Mouse (Mus musculus) bone marrow macrophage, adult 2 months (primary cell): ENCODE data around the gene Ell2. TPM values are rescaled to one million over a fixed set of nuclear protein-coding genes. Genes with fewer than 3 reads are reported as not detected.

Experiments used
- H3K27ac ChIP-seq: 2 replicates; pipeline ENCODE4 v1.5.1; 2012; ENCODE audit warnings: low read depth, low read length; ENCODE audit not compliant: insufficient read depth
- H3K4me1 ChIP-seq: 2 replicates; pipeline ENCODE4 v1.6.1; 2012; ENCODE audit warnings: low read length; ENCODE audit not compliant: control insufficient read depth, insufficient read depth
- H3K4me3 ChIP-seq: 2 replicates; pipeline ENCODE4 v1.5.1; 2012; ENCODE audit warnings: mild to moderate bottlenecking, low read length, moderate library complexity; ENCODE audit not compliant: insufficient read depth
- CTCF ChIP-seq: IDR thresholded peaks from 2 replicates; pipeline ENCODE4 v1.5.1; 2012; ENCODE audit warnings: low read depth, mild to moderate bottlenecking, low read length, moderate library complexity
- POLR2A ChIP-seq: IDR thresholded peaks from 2 replicates; pipeline ENCODE4 v1.6.1; 2012; ENCODE audit warnings: mild to moderate bottlenecking, low read depth, low read length, borderline replicate concordance
- polyA plus RNA-seq: library from polyadenylated mRNA; stranded (reverse); fragments of >200 nt; gene quantifications from 2 replicates; pipeline ENCODE4 v1.2.4, GENCODE M21; 2012; ENCODE audit not compliant: missing spikeins, insufficient read depth, insufficient read length

The Ell2 gene
- polyA plus RNA-seq, 1 experiment = 37.3 TPM

GRCm38 (mm10) chr13:75741736-75742729 is 35.5 kb downstream of the Ell2 start:
- peaks cover 56% of the 10 kb centered on the region for H3K4me1 ChIP-seq
- TF ChIP-seq POLR2A (no peak), CTCF (no peak)
- no peak overlapping the region for H3K27ac ChIP-seq
- H3K4me3 ChIP-seq = no peak overlapping the region

GRCm38 (mm10) chr13:75742970-75743369 is 36.4 kb downstream of the Ell2 start:
- Histone ChIP-seq H3K27ac (no peak overlapping the region), H3K4me3 (no peak overlapping the region), H3K4me1 (peaks cover 51% of the 10 kb centered on the region)
- no peak for TF ChIP-seq POLR2A
- TF ChIP-seq CTCF = no peak

GRCm38 (mm10) chr13:75744065-75744464 is 37.5 kb downstream of the Ell2 start:
- no peak overlapping the region for H3K27ac ChIP-seq
- peaks cover 48% of the 10 kb centered on the region for H3K4me1 ChIP-seq
- TF ChIP-seq CTCF = no peak
- no peak for TF ChIP-seq POLR2A
- no peak overlapping the region for H3K4me3 ChIP-seq

GRCm38 (mm10) chr13:75745328-75745727 is 38.8 kb downstream of the Ell2 start:
- H3K4me3 ChIP-seq = no peak overlapping the region
- H3K4me1 ChIP-seq = peaks cover 37% of the 10 kb centered on the region
- H3K27ac ChIP-seq = no peak overlapping the region
- TF ChIP-seq POLR2A (no peak), CTCF (no peak)

- Histone ChIP-seq H3K27ac (no peak overlapping the region), H3K4me1 (peaks cover 39% of the 10 kb centered on the region)
These were observed 40.7 kb downstream of the Ell2 start for GRCm38 (mm10) chr13:75747265-75747664.

GRCm38 (mm10) chr13:75748685-75749084 is 42.1 kb downstream of the Ell2 start:
- H3K4me3 ChIP-seq = no peak overlapping the region
- H3K27ac ChIP-seq = no peak overlapping the region
- TF ChIP-seq CTCF (no peak), POLR2A (no peak)
- H3K4me1 ChIP-seq = peaks cover 40% of the 10 kb centered on the region

More at GRCm38 (mm10) chr13:75747265-75747664, 40.7 kb downstream of the Ell2 start:
- TF ChIP-seq CTCF = no peak
- no peak for TF ChIP-seq POLR2A
- H3K4me3 ChIP-seq = no peak overlapping the region

- H3K4me1 ChIP-seq = peaks cover 34% of the 10 kb centered on the region
- H3K27ac ChIP-seq = no peak overlapping the region
- H3K4me3 ChIP-seq = no peak overlapping the region
- no peak for TF ChIP-seq POLR2A
- TF ChIP-seq CTCF = no peak
These were observed 44.2 kb downstream of the Ell2 start for GRCm38 (mm10) chr13:75750785-75751184.

GRCm38 (mm10) chr13:75752216-75752938 is 45.8 kb downstream of the Ell2 start:
- peaks cover 29% of the 10 kb centered on the region for H3K4me1 ChIP-seq
- TF ChIP-seq POLR2A (no peak), CTCF (no peak)
- no peak overlapping the region for H3K4me3 ChIP-seq
- no peak overlapping the region for H3K27ac ChIP-seq

GRCm38 (mm10) chr13:75754398-75754797 is 47.8 kb downstream of the Ell2 start:
- peaks cover 26% of the 10 kb centered on the region for H3K4me1 ChIP-seq
- no peak overlapping the region for H3K4me3 ChIP-seq
- TF ChIP-seq POLR2A (no peak), CTCF (no peak)
- no peak overlapping the region for H3K27ac ChIP-seq
